Mouse (Mus musculus) stomach, embryonic 14.5 days (tissue): ENCODE results near the gene Haus7. TPM values are rescaled to one million over a fixed set of nuclear protein-coding genes. Genes with fewer than 3 reads are reported as not detected.

Experiments
- ATAC-seq: fragments of 200-750 bp; cut with Nextera tagmentation; 2 replicates; pipeline ENCODE4 v1.8.0; 2017; ENCODE audit warnings: low read depth, moderate TSS enrichment; ENCODE audit not compliant: insufficient number of reproducible peaks, insufficient read depth, low FRiP score
- H3K27ac ChIP-seq: fragments of 300-500 bp; sonication (generic); 2 replicates; pipeline ENCODE4 v1.5.1; 2014; ENCODE audit warnings: mild to moderate bottlenecking, low read length, moderate library complexity, mixed read lengths
- H3K27me3 ChIP-seq: fragments of 300-500 bp; sonication (generic); 2 replicates; pipeline ENCODE4 v1.6.1; 2014; ENCODE audit warnings: low read length, control low read depth, mixed read lengths; ENCODE audit not compliant: control insufficient read depth, insufficient read depth
- H3K36me3 ChIP-seq: fragments of 300-500 bp; sonication (generic); 2 replicates; pipeline ENCODE4 v1.6.1; 2014; ENCODE audit warnings: mild to moderate bottlenecking, control low read depth, low read length, moderate library complexity, mixed read lengths; ENCODE audit not compliant: control insufficient read depth, insufficient read depth
- H3K4me1 ChIP-seq: fragments of 300-500 bp; sonication (generic); 2 replicates; pipeline ENCODE4 v1.6.1; 2014; ENCODE audit warnings: low read length, control low read depth, mixed read lengths; ENCODE audit not compliant: control insufficient read depth, insufficient read depth
- H3K4me2 ChIP-seq: fragments of 300-500 bp; sonication (generic); replicated peaks from 2 replicates; pipeline ENCODE4 v1.6.1; 2014; ENCODE audit warnings: low read depth, low read length, control low read depth
- H3K4me3 ChIP-seq: fragments of 300-500 bp; sonication (generic); 2 replicates; pipeline ENCODE4 v1.5.1; 2014; ENCODE audit warnings: low read depth, low read length, control low read depth
- H3K9ac ChIP-seq: fragments of 300-500 bp; sonication (generic); replicated peaks from 2 replicates; pipeline ENCODE4 v1.6.1; 2014; ENCODE audit warnings: low read depth, mild to moderate bottlenecking, control low read depth, low read length, moderate library complexity, mixed read lengths
- H3K9me3 ChIP-seq: fragments of 300-500 bp; sonication (generic); 2 replicates; pipeline ENCODE4 v1.6.1; 2016; ENCODE audit warnings: low read depth, low read length, control low read depth; ENCODE audit not compliant: control insufficient read depth
- WGBS: fragments of 180-500 bp; shearing (Covaris S2); extraction: QIAGEN DNeasy Blood & Tissue Kit; methylation state at CpG from one replicate; pipeline ENCODE4 v1.1.7; 2014; 5-methylcytosine and 5-hydroxymethylcytosine counted together
- polyA plus RNA-seq: library from polyadenylated mRNA; unstranded; fragments of >200 nt; fragmentation: Nextera tagmentation; extraction: Ambion mirVana; gene quantifications from 2 replicates; pipeline ENCODE4 v1.2.1, GENCODE M21; 2014

Haus7 gene
- polyA plus RNA-seq, 1 experiment from 2014 or later = 57.5 TPM

DNA sequence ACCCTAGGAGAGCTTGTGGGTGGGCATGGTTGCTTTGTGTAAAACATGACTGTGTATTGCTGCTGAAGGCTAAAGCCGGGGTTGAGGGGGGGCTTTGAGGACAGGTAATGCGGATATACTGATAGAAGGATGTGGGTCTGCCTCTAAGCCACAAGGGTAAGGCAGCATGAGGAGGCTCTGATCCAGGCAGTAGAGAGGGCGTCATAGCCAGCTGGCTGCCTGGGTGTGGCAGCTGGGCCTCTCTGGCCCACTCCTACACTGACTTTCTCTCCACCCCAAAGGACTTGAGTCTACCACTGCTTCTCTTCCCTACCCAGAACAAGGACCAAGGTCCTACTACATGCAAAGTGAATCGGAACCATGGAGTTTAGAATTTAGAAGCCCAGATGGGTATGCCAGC is 26.0 kb upstream of the Haus7 start:
- WGBS = 85% methylated on average over 4 of the region's 4 CpGs
- no peak for ATAC-seq
- H3K4me1 ChIP-seq = 0 out of 2 replicates have a peak, but pooled peaks cover 6% of the 10 kb centered on the region

DNA sequence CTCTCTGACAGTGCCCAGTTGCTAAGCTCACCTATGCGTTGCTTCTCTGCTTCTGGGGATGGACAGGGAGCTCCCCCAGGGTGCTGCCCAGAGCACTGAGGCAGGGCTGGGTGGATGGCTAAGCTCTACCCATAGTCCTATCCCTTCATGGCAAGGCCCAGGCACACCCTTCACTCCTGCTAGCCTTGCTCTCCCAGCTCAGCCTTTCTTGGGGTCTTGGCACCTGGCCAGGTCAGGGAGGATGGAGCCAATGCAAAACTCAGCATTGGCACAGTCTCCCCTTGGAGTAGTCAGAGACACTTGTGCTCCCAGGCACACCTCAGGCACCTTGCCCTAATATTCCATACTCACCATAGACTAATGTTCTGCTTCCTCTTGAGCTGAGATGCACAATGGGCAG is 25.2 kb upstream of the Haus7 start:
- WGBS = 87% methylated on average over 1 of the region's 1 CpGs

More for the DNA sequence above, 26.0 kb upstream of the Haus7 start:
- peak overlapping the region; percentile 49; the same call in 1 of the 2 replicates for H3K4me2 ChIP-seq
- H3K36me3 ChIP-seq = no peaks in the 10 kb centered on the region
- H3K9ac ChIP-seq = no peak overlapping the region
- no peaks in the 10 kb centered on the region for H3K9me3 ChIP-seq
- H3K4me3 ChIP-seq = 0 out of 2 replicates have a peak overlapping the region, but pooled peaks have one; percentile 27
- no peak overlapping the region for H3K27ac ChIP-seq
- H3K27me3 ChIP-seq = no peaks in the 10 kb centered on the region

DNA sequence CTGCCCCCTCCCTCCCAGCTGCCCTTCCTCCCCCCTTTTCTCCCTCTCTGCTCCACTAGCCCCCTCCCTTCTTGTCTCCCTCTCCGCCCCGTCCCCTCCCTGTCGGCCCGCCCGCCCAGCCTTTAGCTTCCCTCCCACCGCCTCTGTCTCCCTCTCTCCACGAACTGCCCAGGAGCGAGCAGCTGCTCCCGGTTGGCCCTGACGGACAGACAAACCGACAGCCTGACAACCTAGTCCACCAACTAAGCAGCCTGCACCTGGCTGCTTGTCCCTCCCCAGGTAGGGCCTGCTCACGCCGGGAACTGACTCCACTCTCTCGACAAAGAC is 24.6 kb upstream of the Haus7 start, which contains the start of gene Bgn:
Bgn (plus strand) TSS at position 119 of the 327 bp plus-strand sequence.
- peak within 1 kb of the TSS; percentile 27 for H3K4me3 ChIP-seq
- no peaks in the 10 kb centered on the region for H3K27me3 ChIP-seq
- peak within 1 kb of the TSS; percentile 52; the same call in 1 of the 2 replicates for H3K27ac ChIP-seq
- ATAC-seq = no peak
- H3K9ac ChIP-seq = 0 out of 2 replicates have a peak within 1 kb of the TSS, but pooled peaks have one; percentile 6
- WGBS = 28% methylated on average over 8 of the region's 14 CpGs
- no peaks in the 10 kb centered on the region for H3K9me3 ChIP-seq
- H3K4me2 ChIP-seq = peak within 1 kb of the TSS; percentile 49
- 0 out of 2 replicates have a peak, but pooled peaks cover 6% of the 10 kb centered on the region for H3K4me1 ChIP-seq
- no peaks in the 10 kb centered on the region for H3K36me3 ChIP-seq

More for the DNA sequence above, 25.2 kb upstream of the Haus7 start:
- Histone ChIP-seq H3K27ac (peak overlapping the region; percentile 52; the same call in 1 of the 2 replicates), H3K36me3 (no peaks in the 10 kb centered on the region), H3K27me3 (no peaks in the 10 kb centered on the region), H3K4me2 (peak overlapping the region; percentile 49), H3K4me3 (peak overlapping the region; percentile 27), H3K9ac (0 out of 2 replicates have a peak overlapping the region, but pooled peaks have one; percentile 6), H3K4me1 (0 out of 2 replicates have a peak, but pooled peaks cover 6% of the 10 kb centered on the region), H3K9me3 (no peaks in the 10 kb centered on the region)
- no peak for ATAC-seq

DNA sequence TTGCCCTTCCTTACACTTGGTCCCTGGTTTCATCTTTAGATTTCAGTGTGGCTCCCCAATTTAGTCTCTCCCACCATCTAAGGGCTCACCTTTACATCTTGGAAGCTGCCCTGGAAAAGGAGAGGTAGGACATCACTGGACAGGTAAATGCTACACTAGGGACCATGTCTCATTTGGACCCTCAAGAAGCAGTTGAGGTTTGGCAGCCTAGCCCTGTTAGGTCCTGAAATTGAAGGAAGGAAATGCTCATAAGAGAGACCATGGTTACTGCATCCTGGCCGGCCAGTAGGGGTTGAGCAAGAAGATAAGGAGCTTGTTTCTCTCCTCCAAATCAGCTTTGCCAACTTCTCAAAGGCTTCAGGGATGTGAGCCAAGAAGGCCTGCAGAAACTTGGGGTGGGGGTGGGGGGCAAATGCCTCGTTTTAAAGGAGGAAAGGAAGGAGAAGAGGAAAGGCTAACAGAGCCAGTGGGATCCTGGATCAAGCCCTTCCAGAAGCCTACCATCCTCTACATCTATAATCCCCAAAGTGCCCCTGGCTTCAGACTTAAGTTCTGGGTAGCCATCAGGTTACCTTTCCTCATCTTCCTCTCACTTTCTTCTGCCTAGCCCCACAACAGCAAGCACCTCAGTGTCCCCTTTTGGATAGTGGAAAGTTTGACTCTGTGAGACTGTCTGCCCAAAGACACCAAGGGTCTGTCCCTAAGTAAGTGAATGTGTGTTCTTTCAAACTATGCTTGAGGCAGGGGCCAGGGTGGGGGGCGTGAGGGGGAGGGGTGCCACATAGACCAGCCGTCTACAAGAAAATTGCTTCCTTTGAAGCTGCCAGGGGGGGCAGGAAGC is 24.0 kb upstream of the Haus7 start:
- Histone ChIP-seq H3K27ac (no peak overlapping the region), H3K4me2 (peak overlapping the region; percentile 49; the same call in 1 of the 2 replicates), H3K4me1 (0 out of 2 replicates have a peak, but pooled peaks cover 6% of the 10 kb centered on the region), H3K4me3 (peak overlapping the region; percentile 27; the same call in 1 of the 2 replicates), H3K36me3 (no peaks in the 10 kb centered on the region), H3K9me3 (no peaks in the 10 kb centered on the region), H3K9ac (no peak overlapping the region), H3K27me3 (no peaks in the 10 kb centered on the region)
- ATAC-seq = no peak
- WGBS = 47% methylated on average over 4 of the region's 4 CpGs

DNA sequence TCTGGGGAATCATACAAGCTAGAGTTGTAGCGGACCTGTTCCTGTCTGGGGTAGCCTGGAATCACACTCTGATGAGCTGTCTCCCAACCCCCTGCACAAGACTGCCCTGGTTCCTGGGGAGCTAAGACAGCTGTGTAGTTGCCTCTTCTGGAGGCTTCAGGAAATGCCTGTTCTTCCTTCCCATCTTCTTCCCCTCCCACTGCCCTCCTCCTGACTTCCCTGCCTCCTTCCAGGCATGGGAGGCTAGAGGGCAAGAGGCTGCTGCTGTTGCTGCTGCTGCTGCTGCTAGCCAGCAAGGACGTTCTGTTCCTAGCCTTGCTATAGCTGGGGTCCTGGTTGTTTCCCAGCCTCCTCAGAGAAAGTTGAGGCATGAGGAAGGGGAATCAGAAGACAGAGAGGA is 21.5 kb upstream of the Haus7 start:
- Histone ChIP-seq H3K36me3 (no peaks in the 10 kb centered on the region), H3K4me1 (0 out of 2 replicates have a peak, but pooled peaks cover 6% of the 10 kb centered on the region), H3K27me3 (no peaks in the 10 kb centered on the region), H3K9me3 (no peaks in the 10 kb centered on the region), H3K4me2 (no peak overlapping the region), H3K27ac (peak overlapping the region; percentile 56; the same call in 1 of the 2 replicates), H3K9ac (no peak overlapping the region), H3K4me3 (no peak overlapping the region)
- 59% methylated on average over 2 of the region's 2 CpGs for WGBS
- ATAC-seq = no peak

DNA sequence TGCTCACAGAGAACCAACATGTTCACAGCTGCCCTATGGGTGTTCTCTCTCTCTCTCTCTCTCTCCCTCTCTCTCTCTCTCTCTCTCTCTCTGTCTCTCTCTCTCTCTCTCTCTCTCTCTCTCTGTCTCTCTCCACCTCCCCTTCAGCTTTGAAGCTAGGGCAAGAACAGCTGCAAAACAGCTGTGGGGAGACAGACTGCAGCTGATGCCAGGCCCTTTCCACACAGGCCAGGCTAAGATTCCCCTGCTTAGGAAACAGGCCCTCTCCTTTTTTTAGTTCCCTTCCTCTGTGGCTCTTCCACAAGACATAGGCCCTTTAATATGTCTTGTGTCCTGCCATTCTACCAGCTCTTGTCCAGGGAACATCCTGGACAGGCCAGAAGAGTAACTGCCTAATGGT is 20.8 kb upstream of the Haus7 start:
- no peak overlapping the region for H3K4me3 ChIP-seq
- H3K4me1 ChIP-seq = 0 out of 2 replicates have a peak, but pooled peaks cover 6% of the 10 kb centered on the region
- no peaks in the 10 kb centered on the region for H3K27me3 ChIP-seq
- no peaks in the 10 kb centered on the region for H3K9me3 ChIP-seq
- H3K27ac ChIP-seq = peak overlapping the region; percentile 56; the same call in 1 of the 2 replicates
- H3K4me2 ChIP-seq = no peak overlapping the region
- ATAC-seq = no peak
- H3K9ac ChIP-seq = no peak overlapping the region
- no peaks in the 10 kb centered on the region for H3K36me3 ChIP-seq

DNA sequence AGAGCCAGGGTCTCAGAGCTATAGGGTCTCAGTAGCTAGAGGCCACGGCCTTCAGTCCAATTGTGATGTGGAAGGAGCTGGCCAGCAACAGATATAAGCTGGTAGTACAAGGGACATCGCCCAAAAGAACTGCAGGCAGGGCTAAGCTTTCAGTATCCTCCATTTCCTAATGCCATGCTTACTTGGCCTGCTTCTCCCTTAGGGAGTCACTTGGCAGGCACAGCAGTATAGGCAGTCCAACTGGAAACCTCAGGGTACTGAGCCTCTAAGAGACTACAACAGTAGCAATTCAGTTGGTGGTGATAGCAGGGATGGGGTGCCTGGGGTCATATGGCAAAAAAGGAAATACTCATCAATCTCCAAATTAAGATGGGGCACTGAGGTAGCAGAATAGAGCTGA is 18.7 kb upstream of the Haus7 start:
- WGBS = 84% methylated on average over 2 of the region's 2 CpGs
- H3K4me1 ChIP-seq = 0 out of 2 replicates have a peak, but pooled peaks cover 3% of the 10 kb centered on the region
- no peak for ATAC-seq
- no peaks in the 10 kb centered on the region for H3K9me3 ChIP-seq
- H3K9ac ChIP-seq = no peak overlapping the region
- no peaks in the 10 kb centered on the region for H3K36me3 ChIP-seq
- H3K27ac ChIP-seq = no peak overlapping the region
- H3K4me2 ChIP-seq = no peak overlapping the region
- H3K27me3 ChIP-seq = no peaks in the 10 kb centered on the region
- H3K4me3 ChIP-seq = no peak overlapping the region

DNA sequence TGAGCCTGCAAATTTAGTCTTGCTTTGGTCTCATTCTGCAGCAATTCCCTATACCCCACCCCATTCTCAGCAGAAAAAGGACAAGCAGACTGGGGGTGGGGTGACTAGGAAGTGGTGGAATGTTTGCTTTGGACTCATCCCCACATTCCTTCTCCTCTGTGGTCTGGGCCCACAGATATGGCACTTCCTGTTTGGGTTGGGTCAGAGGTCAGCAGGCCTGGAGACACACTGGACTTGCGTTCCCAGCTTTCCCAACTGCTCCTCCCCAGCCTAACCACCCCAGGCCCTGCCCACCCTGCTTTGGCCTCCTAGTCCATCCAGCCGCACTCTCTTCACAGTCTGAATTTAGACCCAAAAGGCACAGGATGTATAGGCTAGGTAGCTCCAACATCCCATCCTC is 17.8 kb upstream of the Haus7 start:
- Histone ChIP-seq H3K4me3 (no peak overlapping the region), H3K27ac (peak overlapping the region; percentile 61; the same call in 1 of the 2 replicates)

More for the DNA sequence above, 17.8 kb upstream of the Haus7 start:
- H3K4me1 ChIP-seq = 0 out of 2 replicates have a peak, but pooled peaks cover 3% of the 10 kb centered on the region
- no peaks in the 10 kb centered on the region for H3K27me3 ChIP-seq
- H3K4me2 ChIP-seq = no peak overlapping the region
- no peak overlapping the region for H3K9ac ChIP-seq
- no peaks in the 10 kb centered on the region for H3K9me3 ChIP-seq
- peak; percentile 73 for ATAC-seq
- no peaks in the 10 kb centered on the region for H3K36me3 ChIP-seq
- 50% methylated on average over 2 of the region's 2 CpGs for WGBS
